Mouse (Mus musculus) midbrain, embryonic 14.5 days (tissue): ENCODE measurements around the gene Magi1. TPM values are rescaled to one million over a fixed set of nuclear protein-coding genes. Genes with fewer than 3 reads are reported as not detected.
"Not testable (repeated sequence)": the region's sequence is repeated elsewhere in the genome, so short reads cannot be mapped to it uniquely, and the experiment has no call there.

ENCODE experiments used
- ATAC-seq: fragments of 200-750 bp; cut with Nextera tagmentation; 2 replicates; pipeline ENCODE4 v1.8.0; 2017; ENCODE audit warnings: moderate number of reproducible peaks, moderate library complexity; ENCODE audit not compliant: low FRiP score, low TSS enrichment
- DNase-seq: peaks from one replicate; pipeline ENCODE4 v3.0.0-alpha.2; 2015
- H3K27ac ChIP-seq: fragments of 300-500 bp; sonication (generic); replicated peaks from 2 replicates; pipeline ENCODE4 v1.5.1; 2014; ENCODE audit warnings: mild to moderate bottlenecking, low read depth, low read length, moderate library complexity
- H3K27me3 ChIP-seq: fragments of 300-500 bp; sonication (generic); 2 replicates; pipeline ENCODE4 v1.6.1; 2014; ENCODE audit warnings: low read length, control low read depth, mixed read lengths; ENCODE audit not compliant: control insufficient read depth, insufficient read depth
- H3K36me3 ChIP-seq: fragments of 300-500 bp; sonication (generic); 2 replicates; pipeline ENCODE4 v1.6.1; 2014; ENCODE audit warnings: low read length, control low read depth; ENCODE audit not compliant: control insufficient read depth, insufficient read depth
- H3K4me1 ChIP-seq: fragments of 300-500 bp; sonication (generic); 2 replicates; pipeline ENCODE4 v1.6.1; 2014; ENCODE audit warnings: mild to moderate bottlenecking, antibody characterized with exemption, low read length, control low read depth; ENCODE audit not compliant: control insufficient read depth, insufficient read depth
- H3K4me2 ChIP-seq: fragments of 300-500 bp; sonication (generic); 2 replicates; pipeline ENCODE4 v1.6.1; 2014; ENCODE audit warnings: mild to moderate bottlenecking, low read length, moderate library complexity
- H3K4me3 ChIP-seq: fragments of 300-500 bp; sonication (generic); replicated peaks from 2 replicates; pipeline ENCODE4 v1.5.1; 2014; ENCODE audit warnings: low read depth, low read length
- H3K9ac ChIP-seq: fragments of 300-500 bp; sonication (generic); replicated peaks from 2 replicates; pipeline ENCODE4 v1.6.1; 2014; ENCODE audit warnings: mild to moderate bottlenecking, low read length, moderate library complexity
- H3K9me3 ChIP-seq: fragments of 300-500 bp; sonication (generic); 2 replicates; pipeline ENCODE4 v1.6.1; 2016; ENCODE audit warnings: low read length, control low read depth, mixed read lengths; ENCODE audit not compliant: control insufficient read depth
- WGBS: fragments of 180-500 bp; shearing (Covaris S2); extraction: QIAGEN DNeasy Blood & Tissue Kit; methylation state at CpG from one replicate; pipeline ENCODE4 v1.1.7; 2014; 5-methylcytosine and 5-hydroxymethylcytosine counted together
- polyA plus RNA-seq: library from polyadenylated mRNA; unstranded; fragments of >200 nt; fragmentation: Nextera tagmentation; extraction: Ambion mirVana; gene quantifications from 2 replicates; pipeline ENCODE4 v1.2.1, GENCODE M21; 2014

Magi1 gene
- polyA plus RNA-seq, 1 experiment from 2014 or later, result 34.9 TPM

DNA sequence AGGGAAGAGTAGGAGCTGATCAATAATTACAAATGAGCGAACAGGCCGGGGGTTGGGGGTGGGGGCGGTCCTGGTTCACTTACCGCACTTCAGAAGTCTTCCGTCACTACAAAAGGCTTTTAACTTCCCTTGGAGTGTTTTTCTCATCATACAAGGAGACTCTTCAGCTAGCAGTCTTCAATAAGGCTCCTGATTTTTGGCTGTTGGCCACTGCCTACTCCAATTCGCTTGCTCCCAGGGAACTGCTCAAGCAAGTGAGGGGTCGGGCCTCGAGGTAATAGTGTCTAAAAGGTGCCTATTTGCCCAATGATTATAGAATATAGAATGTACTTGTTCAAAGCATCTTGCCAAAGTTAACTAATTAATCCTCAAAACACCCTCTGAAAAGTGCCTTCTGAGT lies 624.2 kb downstream of the Magi1 start:
- Histone ChIP-seq H3K27me3 (no peaks in the 10 kb centered on the region), H3K27ac (no peak overlapping the region), H3K36me3 (no peaks in the 10 kb centered on the region), H3K9me3 (no peaks in the 10 kb centered on the region), H3K4me1 (no peaks in the 10 kb centered on the region), H3K4me2 (no peak overlapping the region), H3K9ac (no peak overlapping the region), H3K4me3 (no peak overlapping the region)
- 57% methylated on average over 8 of the region's 8 CpGs for WGBS
- DNase-seq, result no peak
- ATAC-seq, result no peak

DNA sequence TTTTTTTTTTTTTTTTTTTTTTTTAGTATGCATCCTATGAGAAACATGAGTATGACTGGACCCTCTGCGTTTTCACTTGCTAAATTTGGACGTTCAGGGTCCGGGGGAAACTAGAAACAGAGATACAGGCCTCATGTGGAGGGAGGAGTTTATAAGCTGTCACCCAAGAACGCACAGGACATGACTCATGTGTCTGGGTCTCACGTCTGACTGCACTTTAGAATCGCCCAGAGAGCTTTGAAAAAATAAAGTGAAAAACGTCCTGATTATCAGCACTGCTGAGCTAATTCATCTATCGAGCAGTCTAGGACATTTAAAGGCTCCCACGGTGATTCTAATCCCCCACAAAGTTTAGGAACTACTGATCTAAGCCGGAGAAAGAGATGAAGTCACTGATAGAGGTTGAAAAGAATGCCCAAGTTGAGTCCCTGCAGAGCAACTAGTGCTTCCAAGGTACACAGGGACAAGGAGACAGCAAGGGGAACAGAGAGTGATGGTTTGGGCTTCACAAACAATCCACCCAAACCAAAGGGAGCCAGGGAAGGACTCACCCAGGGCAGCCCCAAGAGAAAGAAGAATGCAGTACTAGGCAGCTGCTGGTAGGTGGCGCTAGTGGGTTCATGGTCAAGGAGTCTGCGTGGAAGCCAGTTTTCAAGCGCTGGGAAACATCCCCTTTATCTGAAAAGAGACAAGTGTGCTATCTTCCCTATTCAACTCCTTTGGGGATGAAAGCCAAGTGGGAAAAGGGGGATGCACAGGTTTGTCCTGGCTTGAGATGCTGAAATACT lies 626.3 kb downstream of the Magi1 start:
- H3K4me1 ChIP-seq, result no peaks in the 10 kb centered on the region
- DNase-seq (peak; percentile 68), ATAC-seq (no peak)
- no peaks in the 10 kb centered on the region for H3K36me3 ChIP-seq
- no peak overlapping the region for H3K27ac ChIP-seq
- H3K9ac ChIP-seq, result no peak overlapping the region
- WGBS, result 30% methylated on average over 13 of the region's 13 CpGs
- H3K4me2 ChIP-seq, result no peak overlapping the region
- no peaks in the 10 kb centered on the region for H3K9me3 ChIP-seq
- no peak overlapping the region for H3K4me3 ChIP-seq
- no peaks in the 10 kb centered on the region for H3K27me3 ChIP-seq

DNA sequence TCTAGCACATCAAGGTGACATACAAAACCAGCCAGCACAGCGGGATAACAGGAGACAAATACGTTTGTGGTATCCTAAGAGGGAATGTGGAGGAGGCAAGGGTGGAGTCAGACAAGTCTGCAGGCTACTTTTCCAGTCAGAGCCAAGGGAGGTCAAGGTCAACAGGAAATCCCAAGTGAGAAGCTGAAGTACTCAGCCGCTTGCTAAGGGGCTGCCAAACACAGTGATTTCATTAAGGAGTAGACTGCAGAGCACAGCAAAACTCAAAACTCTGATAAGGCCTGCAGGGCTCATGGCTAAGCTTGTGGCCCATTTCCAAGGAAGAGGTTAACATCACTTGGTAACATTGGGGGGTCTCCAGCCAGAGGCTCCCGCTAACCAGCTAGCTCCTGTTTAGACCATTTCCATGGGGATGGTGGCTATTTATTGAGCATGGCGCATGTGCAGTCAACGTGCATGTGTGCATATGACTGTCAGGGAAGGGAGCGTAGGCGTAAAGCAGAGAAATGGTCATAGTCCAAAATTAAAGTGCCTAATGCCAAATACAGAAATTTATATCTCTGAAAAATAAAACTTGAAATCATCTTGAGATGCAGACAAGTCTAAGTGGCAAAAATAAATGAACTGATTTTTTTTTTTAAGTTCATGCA lies 635.0 kb downstream of the Magi1 start:
- no peak overlapping the region for H3K9ac ChIP-seq
- no peak overlapping the region for H3K4me3 ChIP-seq
- no peaks in the 10 kb centered on the region for H3K27me3 ChIP-seq
- no peaks in the 10 kb centered on the region for H3K4me1 ChIP-seq
- ATAC-seq (no peak), DNase-seq (no peak)
- WGBS, result 88% methylated on average over 8 of the region's 8 CpGs
- H3K36me3 ChIP-seq, result no peaks in the 10 kb centered on the region
- no peak overlapping the region for H3K27ac ChIP-seq
- H3K9me3 ChIP-seq, result no peaks in the 10 kb centered on the region
- no peak overlapping the region for H3K4me2 ChIP-seq

DNA sequence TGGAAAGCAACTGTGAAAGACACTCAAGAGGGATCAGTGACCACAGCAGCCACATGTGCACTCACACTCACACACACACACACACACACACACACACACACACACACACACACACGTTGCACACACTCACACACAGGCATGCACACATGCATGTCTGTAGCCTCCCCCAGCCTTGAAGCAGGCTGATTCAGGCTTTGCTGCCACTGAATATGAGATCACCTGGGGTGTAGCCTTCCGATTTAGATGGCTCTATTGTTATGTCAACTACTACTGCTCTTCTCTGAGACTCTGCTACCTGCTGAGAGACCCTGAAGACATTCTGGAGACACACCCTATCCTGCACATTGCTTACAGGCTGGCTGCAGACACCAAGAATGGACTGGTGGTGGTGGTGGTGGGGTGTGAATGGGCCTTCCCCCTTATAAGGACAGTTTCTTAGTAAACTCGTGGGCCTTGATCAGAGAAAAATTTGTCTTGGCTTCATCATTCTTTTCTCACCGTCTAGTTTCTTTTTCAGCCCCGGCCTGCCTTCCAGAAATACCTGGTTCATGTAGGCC lies 653.9 kb downstream of the Magi1 start:
- H3K27ac ChIP-seq, H3K9ac ChIP-seq, H3K36me3 ChIP-seq, H3K27me3 ChIP-seq, H3K4me1 ChIP-seq, H3K4me2 ChIP-seq, H3K4me3 ChIP-seq, DNase-seq, ATAC-seq, H3K9me3 ChIP-seq: not testable (repeated sequence)
- WGBS, result 71% methylated on average over 5 of the region's 5 CpGs

DNA sequence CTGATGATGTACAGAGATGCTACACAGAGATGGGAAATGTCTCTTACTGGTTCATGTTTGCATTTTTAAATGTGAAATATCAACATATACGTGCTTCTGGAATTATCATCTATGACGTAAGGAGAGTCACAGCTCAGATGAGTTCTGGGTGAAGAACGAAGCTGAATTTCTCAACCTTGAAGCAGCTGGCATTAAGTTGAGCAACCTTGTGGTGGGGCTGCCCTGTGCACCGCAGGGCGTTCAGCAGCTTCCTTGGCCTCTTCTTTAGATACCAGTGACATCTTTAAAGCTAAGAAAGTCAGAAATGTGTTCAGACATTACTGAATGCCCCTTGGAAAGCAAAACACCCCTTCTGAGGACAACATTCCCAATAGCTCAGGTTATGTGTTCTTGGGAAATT lies 656.5 kb downstream of the Magi1 start:
- no peak overlapping the region for H3K4me3 ChIP-seq
- no peaks in the 10 kb centered on the region for H3K9me3 ChIP-seq
- H3K27ac ChIP-seq, result no peak overlapping the region
- no peak for DNase-seq
- ATAC-seq, result no peak
- H3K4me1 ChIP-seq, result no peaks in the 10 kb centered on the region
- H3K9ac ChIP-seq, result no peak overlapping the region
- H3K27me3 ChIP-seq, result no peaks in the 10 kb centered on the region
- no peak overlapping the region for H3K4me2 ChIP-seq
- WGBS, result 92% methylated on average over 5 of the region's 5 CpGs
- no peaks in the 10 kb centered on the region for H3K36me3 ChIP-seq

Other genes with a start within 250 kb of the Magi1 start
- 7.7 and 7.8 TPM in 2 replicates for gene Slc25a26, start 216.4 kb upstream of the Magi1 start, polyA plus RNA-seq